Mouse (Mus musculus) thymus, postnatal 10 days (tissue): ENCODE measurements around the gene Cpb2.

Experiments used
- DNase-seq, 2 experiments: peaks; one replicate each; pipeline ENCODE4 v3.0.0; 2021; ENCODE audit warnings: low spot score in 2 of 2

Gene Cpb2

GRCm38 (mm10) chr14:75246024-75247000 lies 4.2 kb downstream of the Cpb2 start:
- DNase-seq: no peak

- no peak for DNase-seq
These were observed 8.3 kb downstream of the Cpb2 start for GRCm38 (mm10) chr14:75250432-75250831.

GRCm38 (mm10) chr14:75256521-75256920 lies 14.4 kb downstream of the Cpb2 start:
- DNase-seq: no peak

DNA sequence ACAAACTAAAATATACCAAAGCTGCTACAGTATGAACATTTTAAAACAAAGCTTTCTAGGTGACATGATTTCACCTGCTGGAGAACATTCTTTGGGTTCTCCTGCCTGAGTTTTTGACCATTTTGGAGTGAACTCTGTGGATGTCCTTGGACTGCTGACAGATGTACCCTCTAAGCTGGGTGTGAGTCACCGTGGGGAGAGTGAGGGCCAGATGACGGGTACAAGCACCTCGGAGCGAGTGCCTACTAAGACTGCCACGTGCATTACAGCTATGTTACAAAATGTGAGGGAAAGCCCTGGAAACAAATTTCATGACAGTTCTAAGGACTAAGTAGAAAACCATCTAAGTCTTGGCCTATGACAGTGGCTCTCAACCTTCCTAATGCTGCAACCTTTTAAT lies 27.4 kb downstream of the Cpb2 start:
- no peak for DNase-seq

- DNase-seq: no peak
These were observed 37.6 kb downstream of the Cpb2 start for GRCm38 (mm10) chr14:75279716-75280115.

- no peak for DNase-seq
These were observed 38.3 kb downstream of the Cpb2 start for GRCm38 (mm10) chr14:75280406-75280805.

- DNase-seq: no peak
These were observed 41.6 kb downstream of the Cpb2 start for GRCm38 (mm10) chr14:75283609-75284192.

DNA sequence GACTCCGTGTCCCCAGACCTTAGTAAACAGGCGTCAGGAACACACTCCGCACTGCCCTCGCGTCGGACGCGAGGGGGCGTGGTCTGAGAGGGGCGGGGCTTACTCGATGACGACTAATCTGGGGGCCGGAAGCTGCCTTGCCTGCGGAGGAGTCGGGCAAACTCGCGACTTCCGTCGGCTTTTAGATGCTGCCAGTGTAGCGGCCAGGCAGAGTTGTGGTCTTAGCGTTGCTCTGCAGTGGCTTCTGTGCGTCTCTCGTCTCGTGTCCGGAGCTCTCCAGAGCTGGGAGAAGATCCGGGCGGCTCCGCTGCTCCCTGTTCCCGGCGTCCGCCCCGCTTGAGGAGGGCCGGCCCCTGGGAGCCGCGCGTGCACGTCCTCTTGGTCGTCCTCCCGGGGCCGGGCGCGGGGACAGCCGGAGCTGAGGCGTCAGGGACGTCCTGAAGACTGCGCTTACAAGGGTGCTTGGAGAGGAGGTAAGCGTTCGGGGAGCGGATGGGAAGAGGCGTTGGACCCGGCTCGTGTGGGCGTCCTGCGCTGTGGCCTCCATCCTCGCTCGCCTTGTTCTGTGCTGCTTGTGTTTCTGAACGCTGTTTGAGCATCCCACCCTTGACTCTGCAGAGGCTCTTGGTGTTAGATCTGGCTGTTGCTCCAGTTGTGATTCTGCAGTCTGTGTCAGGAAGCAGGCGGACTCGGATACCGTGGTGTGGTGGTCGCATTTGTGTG lies 42.3 kb downstream of the Cpb2 start, which contains the start of gene Zc3h13:
Gene Zc3h13, plus strand, starts transcription at position 181 of the 723 bp plus-strand sequence.
- DNase-seq: peak; percentile 90 to 96

- no peak for DNase-seq
These were observed 59.0 kb downstream of the Cpb2 start for GRCm38 (mm10) chr14:75301081-75301480.

GRCm38 (mm10) chr14:75303807-75304206 lies 61.7 kb downstream of the Cpb2 start:
- no peak for DNase-seq

- no peak for DNase-seq
These were observed 65.8 kb downstream of the Cpb2 start for GRCm38 (mm10) chr14:75307855-75308254.

DNA sequence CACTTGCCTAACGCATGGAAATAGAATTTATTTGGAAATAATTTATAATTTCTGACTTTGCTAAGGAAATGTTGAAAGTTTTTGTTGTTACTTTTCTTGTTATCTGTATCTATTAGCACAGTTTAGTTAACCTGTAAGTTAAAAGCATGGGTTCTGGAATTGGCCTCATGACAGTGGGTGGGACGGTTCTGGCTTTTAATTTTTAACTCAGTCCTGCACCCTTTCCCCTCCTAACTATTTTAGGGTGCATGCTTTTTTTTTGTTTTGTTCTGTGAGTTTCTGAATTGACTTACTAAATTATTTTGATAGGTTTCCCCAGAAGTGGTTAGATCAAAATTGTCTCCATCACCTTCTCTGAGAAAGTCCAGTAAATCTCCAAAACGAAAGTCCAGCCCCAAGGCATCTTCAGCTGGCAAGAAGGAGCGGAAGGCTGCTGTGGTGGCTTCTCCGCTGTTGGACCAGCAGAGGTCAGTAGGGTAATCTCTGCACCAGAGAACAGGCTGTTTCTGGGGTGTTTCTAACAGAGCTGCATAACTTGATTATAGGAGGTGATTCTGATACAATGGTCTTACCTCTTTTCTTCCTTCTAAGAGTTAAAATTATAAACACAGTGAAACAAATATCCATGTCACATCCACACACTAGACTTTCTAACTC lies 67.4 kb downstream of the Cpb2 start:
- DNase-seq: no peak

DNA sequence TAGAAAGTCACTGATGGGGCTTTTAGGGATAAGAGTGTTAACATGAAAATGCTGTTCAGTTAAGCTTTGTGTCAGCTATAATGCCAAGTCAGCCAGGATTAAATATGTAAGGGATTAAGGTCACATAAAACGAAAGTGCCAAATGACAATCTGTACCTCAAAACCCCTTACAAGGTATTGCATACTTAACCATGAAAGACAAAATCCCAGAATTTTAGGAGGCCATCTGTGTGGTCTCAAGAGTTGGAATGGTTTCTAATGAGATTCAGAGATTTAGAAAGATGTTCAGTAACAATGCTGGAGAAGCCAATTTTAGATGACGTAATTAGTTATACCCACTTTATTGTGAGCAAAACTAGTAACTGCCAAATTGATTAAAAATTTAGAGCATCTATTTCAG lies 72.4 kb downstream of the Cpb2 start:
- DNase-seq: no peak

GRCm38 (mm10) chr14:75318736-75319135 lies 76.6 kb downstream of the Cpb2 start:
- no peak for DNase-seq

DNA sequence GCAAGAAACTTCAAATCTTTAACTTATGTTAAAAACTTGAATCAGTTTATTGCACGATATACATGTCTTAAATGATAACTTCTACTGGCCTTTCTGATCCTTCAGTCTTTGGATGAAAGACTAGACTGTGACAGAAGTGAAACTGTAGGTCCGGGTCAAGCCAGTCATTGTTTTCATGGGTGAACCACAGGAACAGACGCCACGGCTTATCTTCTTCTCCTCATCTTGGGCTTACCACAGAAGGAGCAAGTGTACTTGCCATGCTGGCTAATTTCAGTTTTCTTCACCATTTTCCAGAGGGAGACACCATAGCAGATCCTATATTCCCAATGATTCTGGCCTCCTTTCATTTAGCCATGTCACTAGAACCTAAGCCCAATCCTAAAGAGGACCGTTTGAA lies 78.2 kb downstream of the Cpb2 start:
- DNase-seq: no peak

DNA sequence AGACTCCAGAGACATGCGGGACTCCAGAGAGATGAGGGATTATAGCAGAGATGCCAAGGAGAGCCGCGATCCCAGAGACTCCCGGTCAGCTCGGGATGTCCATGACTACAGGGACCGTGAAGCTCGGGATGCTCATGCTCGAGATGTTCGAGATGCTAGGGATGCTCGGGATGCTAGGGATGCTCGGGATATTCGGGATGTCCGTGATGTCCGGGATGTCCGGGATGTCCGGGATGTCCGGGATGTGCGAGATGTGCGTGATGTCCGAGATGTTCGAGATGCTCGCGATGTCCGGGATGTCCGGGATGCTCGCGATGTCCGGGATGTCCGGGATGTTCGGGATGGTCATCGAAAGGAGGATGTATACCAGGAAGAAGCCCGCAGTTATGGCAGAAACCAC lies 81.3 kb downstream of the Cpb2 start:
- no peak for DNase-seq

DNA sequence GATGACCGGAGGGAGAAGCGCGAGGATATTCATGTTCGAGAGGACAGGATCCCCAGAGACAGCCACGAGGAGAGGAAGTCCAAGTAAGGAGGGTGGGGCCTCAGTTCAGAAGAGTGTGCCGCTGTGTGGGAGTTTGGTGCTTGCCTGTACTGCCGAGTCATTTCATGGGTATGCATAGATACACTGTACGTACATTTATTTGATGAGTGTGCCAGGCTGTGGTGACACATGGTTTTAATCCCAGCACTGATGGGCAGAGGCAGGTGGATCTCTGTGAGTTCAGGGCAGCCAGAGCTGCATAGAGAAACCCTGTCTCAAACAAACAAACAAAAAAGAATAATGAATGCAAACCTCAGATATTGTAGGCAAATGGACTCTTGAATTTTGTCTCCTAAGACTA lies 86.0 kb downstream of the Cpb2 start:
- no peak for DNase-seq

DNA sequence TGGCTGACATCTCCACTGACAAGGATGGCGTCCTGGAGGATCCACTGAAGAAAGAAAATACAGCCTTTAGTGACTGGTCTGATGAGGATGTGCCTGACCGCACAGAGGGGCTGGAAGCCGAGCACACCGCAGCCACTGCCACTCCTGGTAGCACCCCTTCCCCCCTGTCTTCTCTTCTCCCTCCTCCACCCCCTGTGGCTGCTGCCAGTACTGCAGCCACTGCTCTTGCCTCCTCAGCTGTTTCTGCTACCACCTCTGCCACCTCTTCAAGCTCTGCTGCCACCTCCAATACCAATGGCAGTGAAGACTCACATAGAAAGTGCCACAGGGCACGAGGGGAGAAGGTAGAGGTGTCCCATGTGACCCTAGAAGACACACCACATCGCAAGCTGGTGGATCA lies 88.5 kb downstream of the Cpb2 start:
- peak in 1 of 2 experiments; percentile 40 for DNase-seq
